In genomic region chr2:168117147-168117546, GRCm38 (mm10) we compare ENCODE assay signal across 8 mouse cellular contexts. TPM values are rescaled to one million over a fixed set of nuclear protein-coding genes. Genes with fewer than 3 reads are reported as not detected.
DNase-seq lines count a peak whose midpoint lies in the region; ATAC-seq and TF ChIP-seq lines count a peak whose summit lies in the region.

No protein-coding gene starts in this region.

- H3K4me2 ChIP-seq in heart, embryonic 15.5 days, result peak overlapping the region; percentile 87
- peak overlapping the region; percentile 79 for H3K4me2 ChIP-seq in lung, embryonic 14.5 days

- H3K9me3 ChIP-seq in heart, embryonic 15.5 days (replicated peaks), result no peaks in the 10 kb centered on the region
- no peaks in the 10 kb centered on the region for H3K9me3 ChIP-seq in lung, embryonic 14.5 days (ENCODE audit: low read depth, low read length)

- peaks cover 24% of the 10 kb centered on the region for H3K4me1 ChIP-seq in heart, embryonic 15.5 days (replicated peaks)
- H3K4me1 ChIP-seq in lung, embryonic 14.5 days (ENCODE audit: insufficient read depth), result 0 out of 2 replicates have a peak, but pooled peaks cover 6% of the 10 kb centered on the region

- H3K27ac ChIP-seq in heart, embryonic 15.5 days, result no peak overlapping the region
- no peak overlapping the region for H3K27ac ChIP-seq in lung, embryonic 14.5 days (ENCODE audit: low read depth)

- no peaks in the 10 kb centered on the region for H3K36me3 ChIP-seq in heart, embryonic 15.5 days
- no peaks in the 10 kb centered on the region for H3K36me3 ChIP-seq in lung, embryonic 14.5 days (ENCODE audit: insufficient read depth)

- peaks cover 11% of the 10 kb centered on the region; the same call in 1 of the 2 replicates for H3K27me3 ChIP-seq in heart, embryonic 15.5 days
- H3K27me3 ChIP-seq in lung, embryonic 14.5 days (ENCODE audit: insufficient read depth, low read length), result no peaks in the 10 kb centered on the region; the same call in none of the 2 replicates

- peak; percentile 64 for TF ChIP-seq CTCF in lung, embryonic 14.5 days (IDR thresholded peaks at IDR 0.05; ENCODE audit: low read depth)

- DNase-seq in B cell, adult 2 months, result peak; percentile 78 to 84
- peak; percentile 64 for DNase-seq in T-cell, adult 2 months (ENCODE audit: low spot score)
- peak; percentile 86 for DNase-seq in embryo, embryonic 11 days
- DNase-seq in kidney, postnatal 14 days, result peak; percentile 81
- DNase-seq in lung, embryonic 14.5 days, result peak; percentile 82
- peak; percentile 82 for DNase-seq in thymus, postnatal 4 days

- WGBS in heart, embryonic 15.5 days, result under 1% methylated on average over 37 of the region's 37 CpGs
- 2% methylated on average over 37 of the region's 37 CpGs for WGBS in lung, embryonic 14.5 days

- peak overlapping the region; percentile 60 for H3K9ac ChIP-seq in heart, embryonic 15.5 days
- peak overlapping the region; percentile 48 for H3K9ac ChIP-seq in lung, embryonic 14.5 days

- peak overlapping the region; percentile 51 for H3K4me3 ChIP-seq in heart, embryonic 15.5 days
- H3K4me3 ChIP-seq in lung, embryonic 14.5 days (ENCODE audit: low read depth, low read length), result peak overlapping the region; percentile 38

- ATAC-seq in heart, embryonic 15.5 days (replicated peaks; ENCODE audit: insufficient number of reproducible peaks, insufficient read depth, low FRiP score, low read depth), result no peak
- ATAC-seq in lung, embryonic 14.5 days (ENCODE audit: insufficient read depth), result peak; percentile 29; the same call in 1 of the 2 replicates
- peak; percentile 33; the same call in 1 of the 2 replicates for ATAC-seq in neutrophil, adult 5-6 weeks (ENCODE audit: extremely low read depth, insufficient number of reproducible peaks, low FRiP score, poor library complexity, severe bottlenecking)

RNA-seq across cellular contexts. Expression of gene Pard6b, which starts 36.3 kb away (rescaled TPM):
- 5.3 and 7.1 TPM in 2 replicates for polyA plus RNA-seq in heart, embryonic 15.5 days (2015; fragmentation: Nextera tagmentation; extraction: Ambion mirVana)
- 14.0 and 14.1 TPM in 2 replicates for polyA plus RNA-seq in lung, embryonic 14.5 days (2014; fragmentation: Nextera tagmentation; extraction: Ambion mirVana)
- total RNA-seq in neutrophil, adult 5-6 weeks (2017), result 1.3 and 2.5 TPM in 2 replicates
